Mouse (Mus musculus) ES-Bruce4 (cell line): ENCODE results near the gene Hs2st1.

Source experiments
- EP300 ChIP-seq: IDR thresholded peaks from 2 replicates; pipeline ENCODE4 v1.6.1; 2011; ENCODE audit warnings: low read depth, low read length; ENCODE audit not compliant: insufficient read depth
- POLR2A ChIP-seq: IDR thresholded peaks from one replicate; pipeline ENCODE4 v1.8.1; 2011; ENCODE audit warnings: low read length; ENCODE audit not compliant: insufficient read depth

DNA sequence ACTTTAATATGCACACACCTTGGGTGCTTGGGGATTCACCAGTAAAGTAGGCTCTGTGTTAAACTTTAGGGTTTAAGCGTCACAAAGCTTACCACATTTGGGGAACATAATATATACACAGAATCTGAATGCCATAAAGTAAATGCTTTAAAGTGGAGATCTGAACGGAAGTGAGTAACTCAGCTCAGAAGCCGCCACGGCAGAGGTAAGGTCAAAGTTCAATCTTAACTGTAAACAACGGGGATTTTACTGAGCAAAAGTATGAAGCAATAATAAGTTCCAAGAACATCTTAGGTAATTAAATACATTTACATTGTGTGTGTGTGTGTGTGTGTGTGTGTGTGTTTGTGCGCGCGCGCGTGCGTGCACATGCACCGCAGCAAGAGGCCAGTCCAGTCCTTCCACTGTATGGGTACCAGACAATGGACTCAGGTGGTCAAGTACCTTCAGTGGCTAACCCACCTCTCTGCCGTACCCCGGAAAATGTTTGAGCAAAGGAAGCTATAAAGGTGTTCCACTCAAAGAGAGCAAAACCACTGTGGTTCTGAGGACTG lies 123.8 kb downstream of the Hs2st1 start:
- TF ChIP-seq EP300 (no peak), POLR2A (no peak)
